Mouse (Mus musculus): ENCODE measurements around the gene A730046J19Rik. TPM values are rescaled to one million over a fixed set of nuclear protein-coding genes. Genes with fewer than 3 reads are reported as not detected.

The A730046J19Rik gene
- polyA plus RNA-seq (2011; ENCODE audit: insufficient read depth, insufficient read length, low read depth, missing spikeins) = not detected in 2 replicates

- Histone ChIP-seq H3K27ac (ENCODE audit: insufficient read depth, low read length) (no peak within 1 kb of the TSS), H3K4me1 (ENCODE audit: control insufficient read depth, insufficient read depth, low read length) (no peaks in the 10 kb centered on the region), H3K9me3 (replicated peaks; ENCODE audit: control insufficient read depth, insufficient read depth, low read length, poor library complexity, severe bottlenecking) (no peaks in the 10 kb centered on the region), H3K36me3 (ENCODE audit: control insufficient read depth, insufficient read depth, low read length, poor library complexity, severe bottlenecking) (no peaks in the 10 kb centered on the region), H3K9ac (ENCODE audit: low read depth, poor library complexity, severe bottlenecking) (no peak within 1 kb of the TSS), H3K4me3 (ENCODE audit: low read depth, low read length) (no peak within 1 kb of the TSS), H3K27me3 (ENCODE audit: control insufficient read depth, insufficient read depth, low read length, poor library complexity, severe bottlenecking) (no peaks in the 10 kb centered on the region)
- no peak for TF ChIP-seq EP300 (IDR thresholded peaks at IDR 0.05; ENCODE audit: insufficient read depth, low read depth, low read length)
- TF ChIP-seq CTCF (IDR thresholded peaks at IDR 0.05; ENCODE audit: low read depth, low read length) = no peak
- TF ChIP-seq POLR2A (IDR thresholded peaks at IDR 0.05; ENCODE audit: insufficient read depth, low read length) = no peak
Observed at GRCm38 (mm10) chrX:144153523-144153922, at the start of gene A730046J19Rik. A730046J19Rik (plus strand) TSS chrX:144153695.

GRCm38 (mm10) chrX:144104619-144105416 is 48.7 kb upstream of the A730046J19Rik start:
- TF ChIP-seq CTCF (IDR thresholded peaks at IDR 0.05; ENCODE audit: low read depth, low read length) (no peak), POLR2A (IDR thresholded peaks at IDR 0.05; ENCODE audit: insufficient read depth, low read length) (no peak), EP300 (IDR thresholded peaks at IDR 0.05; ENCODE audit: insufficient read depth, low read depth, low read length) (no peak)
- Histone ChIP-seq H3K4me3 (ENCODE audit: low read depth, low read length) (no peak overlapping the region), H3K36me3 (ENCODE audit: control insufficient read depth, insufficient read depth, low read length, poor library complexity, severe bottlenecking) (no peaks in the 10 kb centered on the region), H3K27ac (ENCODE audit: insufficient read depth, low read length) (no peak overlapping the region), H3K4me1 (ENCODE audit: control insufficient read depth, insufficient read depth, low read length) (no peaks in the 10 kb centered on the region), H3K9me3 (replicated peaks; ENCODE audit: control insufficient read depth, insufficient read depth, low read length, poor library complexity, severe bottlenecking) (no peaks in the 10 kb centered on the region), H3K27me3 (ENCODE audit: control insufficient read depth, insufficient read depth, low read length, poor library complexity, severe bottlenecking) (no peaks in the 10 kb centered on the region), H3K9ac (ENCODE audit: low read depth, poor library complexity, severe bottlenecking) (no peak overlapping the region)

GRCm38 (mm10) chrX:144136281-144136680 is 17.2 kb upstream of the A730046J19Rik start:
- Histone ChIP-seq H3K9me3 (replicated peaks; ENCODE audit: control insufficient read depth, insufficient read depth, low read length, poor library complexity, severe bottlenecking) (no peaks in the 10 kb centered on the region), H3K4me3 (ENCODE audit: low read depth, low read length) (no peak overlapping the region), H3K9ac (ENCODE audit: low read depth, poor library complexity, severe bottlenecking) (no peak overlapping the region)

GRCm38 (mm10) chrX:144149987-144150386 is 3.5 kb upstream of the A730046J19Rik start:
- H3K27ac ChIP-seq (ENCODE audit: insufficient read depth, low read length) = no peak overlapping the region
- H3K4me1 ChIP-seq (ENCODE audit: control insufficient read depth, insufficient read depth, low read length) = no peaks in the 10 kb centered on the region
- no peak overlapping the region for H3K9ac ChIP-seq (ENCODE audit: low read depth, poor library complexity, severe bottlenecking)
- no peaks in the 10 kb centered on the region for H3K36me3 ChIP-seq (ENCODE audit: control insufficient read depth, insufficient read depth, low read length, poor library complexity, severe bottlenecking)
- H3K27me3 ChIP-seq (ENCODE audit: control insufficient read depth, insufficient read depth, low read length, poor library complexity, severe bottlenecking) = no peaks in the 10 kb centered on the region
- no peaks in the 10 kb centered on the region for H3K9me3 ChIP-seq (replicated peaks; ENCODE audit: control insufficient read depth, insufficient read depth, low read length, poor library complexity, severe bottlenecking)
- no peak overlapping the region for H3K4me3 ChIP-seq (ENCODE audit: low read depth, low read length)
- TF ChIP-seq POLR2A (IDR thresholded peaks at IDR 0.05; ENCODE audit: insufficient read depth, low read length) = no peak
- TF ChIP-seq CTCF (IDR thresholded peaks at IDR 0.05; ENCODE audit: low read depth, low read length) = no peak
- no peak for TF ChIP-seq EP300 (IDR thresholded peaks at IDR 0.05; ENCODE audit: insufficient read depth, low read depth, low read length)

More at GRCm38 (mm10) chrX:144136281-144136680, 17.2 kb upstream of the A730046J19Rik start:
- no peak for TF ChIP-seq POLR2A (IDR thresholded peaks at IDR 0.05; ENCODE audit: insufficient read depth, low read length)
- no peak for TF ChIP-seq EP300 (IDR thresholded peaks at IDR 0.05; ENCODE audit: insufficient read depth, low read depth, low read length)
- no peak for TF ChIP-seq CTCF (IDR thresholded peaks at IDR 0.05; ENCODE audit: low read depth, low read length)
- H3K27me3 ChIP-seq (ENCODE audit: control insufficient read depth, insufficient read depth, low read length, poor library complexity, severe bottlenecking) = no peaks in the 10 kb centered on the region
- H3K4me1 ChIP-seq (ENCODE audit: control insufficient read depth, insufficient read depth, low read length) = no peaks in the 10 kb centered on the region
- no peaks in the 10 kb centered on the region for H3K36me3 ChIP-seq (ENCODE audit: control insufficient read depth, insufficient read depth, low read length, poor library complexity, severe bottlenecking)
- no peak overlapping the region for H3K27ac ChIP-seq (ENCODE audit: insufficient read depth, low read length)

GRCm38 (mm10) chrX:144154111-144154510 is 616 bp downstream of the A730046J19Rik start:
- no peaks in the 10 kb centered on the region for H3K36me3 ChIP-seq (ENCODE audit: control insufficient read depth, insufficient read depth, low read length, poor library complexity, severe bottlenecking)
- H3K4me3 ChIP-seq (ENCODE audit: low read depth, low read length) = no peak overlapping the region
- no peaks in the 10 kb centered on the region for H3K4me1 ChIP-seq (ENCODE audit: control insufficient read depth, insufficient read depth, low read length)
- H3K9ac ChIP-seq (ENCODE audit: low read depth, poor library complexity, severe bottlenecking) = no peak overlapping the region
- H3K9me3 ChIP-seq (replicated peaks; ENCODE audit: control insufficient read depth, insufficient read depth, low read length, poor library complexity, severe bottlenecking) = no peaks in the 10 kb centered on the region
- no peak overlapping the region for H3K27ac ChIP-seq (ENCODE audit: insufficient read depth, low read length)
- TF ChIP-seq EP300 (IDR thresholded peaks at IDR 0.05; ENCODE audit: insufficient read depth, low read depth, low read length) (no peak), CTCF (IDR thresholded peaks at IDR 0.05; ENCODE audit: low read depth, low read length) (no peak), POLR2A (IDR thresholded peaks at IDR 0.05; ENCODE audit: insufficient read depth, low read length) (no peak)
- no peaks in the 10 kb centered on the region for H3K27me3 ChIP-seq (ENCODE audit: control insufficient read depth, insufficient read depth, low read length, poor library complexity, severe bottlenecking)

GRCm38 (mm10) chrX:144162936-144163335 is 9.4 kb downstream of the A730046J19Rik start:
- no peaks in the 10 kb centered on the region for H3K27me3 ChIP-seq (ENCODE audit: control insufficient read depth, insufficient read depth, low read length, poor library complexity, severe bottlenecking)
- TF ChIP-seq CTCF (IDR thresholded peaks at IDR 0.05; ENCODE audit: low read depth, low read length) (no peak), POLR2A (IDR thresholded peaks at IDR 0.05; ENCODE audit: insufficient read depth, low read length) (no peak), EP300 (IDR thresholded peaks at IDR 0.05; ENCODE audit: insufficient read depth, low read depth, low read length) (no peak)

More at GRCm38 (mm10) chrX:144162936-144163335, 9.4 kb downstream of the A730046J19Rik start:
- no peaks in the 10 kb centered on the region for H3K36me3 ChIP-seq (ENCODE audit: control insufficient read depth, insufficient read depth, low read length, poor library complexity, severe bottlenecking)
- no peaks in the 10 kb centered on the region for H3K9me3 ChIP-seq (replicated peaks; ENCODE audit: control insufficient read depth, insufficient read depth, low read length, poor library complexity, severe bottlenecking)
- no peaks in the 10 kb centered on the region for H3K4me1 ChIP-seq (ENCODE audit: control insufficient read depth, insufficient read depth, low read length)
- H3K9ac ChIP-seq (ENCODE audit: low read depth, poor library complexity, severe bottlenecking) = no peak overlapping the region
- H3K27ac ChIP-seq (ENCODE audit: insufficient read depth, low read length) = no peak overlapping the region
- no peak overlapping the region for H3K4me3 ChIP-seq (ENCODE audit: low read depth, low read length)

Other genes starting within 250 kb of the A730046J19Rik start
- 0.09 TPM in 1 of 2 replicates, not detected in the other for gene Dcx, start 220.4 kb upstream of the A730046J19Rik start, polyA plus RNA-seq (2011; ENCODE audit: insufficient read depth, insufficient read length, low read depth, missing spikeins)
- gene Alg13, start 164.1 kb downstream of the A730046J19Rik start, polyA plus RNA-seq (2011; ENCODE audit: insufficient read depth, insufficient read length, low read depth, missing spikeins) = 398 and 426 TPM in 2 replicates

All from ES-Bruce4 (cell line).